Mouse (Mus musculus): Measurements from ENCODE around the gene Wdr62. TPM values are rescaled to one million over a fixed set of nuclear protein-coding genes. Genes with fewer than 3 reads are reported as not detected.
A peak's percentile ranks its signal among the peaks of the same experiment; 100 is the strongest.

Gene Wdr62
- polyA plus RNA-seq (2015; fragmentation: Nextera tagmentation; extraction: Ambion mirVana) = 5.7 and 7.3 TPM in 2 replicates

DNA sequence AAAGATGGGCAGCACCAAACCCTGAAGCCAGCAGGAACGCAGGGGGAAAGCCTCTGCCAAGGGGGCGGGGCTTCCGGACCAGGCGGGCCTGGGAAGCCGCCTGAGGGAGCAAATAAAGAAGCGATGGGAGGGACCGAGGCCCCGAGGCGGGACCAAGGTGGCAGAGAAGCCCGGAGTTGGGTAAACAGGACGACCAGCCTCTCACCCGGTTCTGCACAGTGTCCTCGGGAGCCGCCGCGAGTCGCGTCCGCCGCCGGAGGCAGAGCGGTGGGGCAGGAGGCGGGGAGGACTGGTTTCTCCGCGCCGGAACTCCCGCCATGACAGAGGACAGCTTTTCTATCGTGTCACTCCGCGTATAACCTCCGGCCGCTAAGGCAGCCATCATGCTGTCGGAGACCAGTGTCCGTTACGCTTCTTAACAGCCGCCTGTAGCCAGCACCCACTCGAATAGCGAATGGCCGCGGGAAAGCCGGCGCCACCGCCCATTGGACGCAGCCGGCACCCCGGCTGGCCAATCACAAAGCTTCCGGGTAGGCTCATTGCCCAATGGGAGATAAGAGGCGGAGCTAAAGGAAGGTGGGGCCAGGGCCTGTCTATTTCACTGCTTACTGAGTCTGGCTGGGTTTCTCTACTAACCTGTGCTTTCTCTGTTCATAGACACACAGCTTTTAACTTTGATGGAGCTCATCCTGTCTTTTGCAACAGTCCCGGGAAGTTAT is at the start of gene Wdr62, which contains the start of gene Thap8:
TSS of gene Wdr62 (minus strand) at position 469 of the 719 bp plus-strand sequence.
TSS of gene Thap8 (plus strand) at position 144 of the 719 bp plus-strand sequence.
- H3K27me3 ChIP-seq (replicated peaks; ENCODE audit: control insufficient read depth, insufficient read depth, low read length) = no peaks in the 10 kb centered on the region
- H3K27ac ChIP-seq (ENCODE audit: low read length) = peak within 1 kb of the TSS; percentile 99
- peak within 1 kb of the TSS; percentile 82 for H3K4me3 ChIP-seq (ENCODE audit: low read length)
- peak within 1 kb of the TSS; percentile 73 for H3K9ac ChIP-seq (ENCODE audit: low read depth, low read length)
- peak within 1 kb of the TSS; percentile 93 for H3K4me2 ChIP-seq (ENCODE audit: low read depth, low read length)
- H3K9me3 ChIP-seq (ENCODE audit: control insufficient read depth, low read length) = no peaks in the 10 kb centered on the region
- peaks cover 7% of the 10 kb centered on the region; the same call in 1 of the 2 replicates for H3K4me1 ChIP-seq (ENCODE audit: control insufficient read depth, insufficient read depth, low read length)
- H3K36me3 ChIP-seq (ENCODE audit: control insufficient read depth, insufficient read depth, low read length) = no peaks in the 10 kb centered on the region
- peak; percentile 97 for ATAC-seq
- WGBS = under 1% methylated on average over 49 of the region's 49 CpGs

- Histone ChIP-seq H3K9ac (ENCODE audit: low read depth, low read length) (no peak overlapping the region), H3K4me1 (ENCODE audit: control insufficient read depth, insufficient read depth, low read length) (peaks cover 1% of the 10 kb centered on the region), H3K27me3 (replicated peaks; ENCODE audit: control insufficient read depth, insufficient read depth, low read length) (0 out of 2 replicates have a peak, but pooled peaks cover 3% of the 10 kb centered on the region), H3K36me3 (ENCODE audit: control insufficient read depth, insufficient read depth, low read length) (no peaks in the 10 kb centered on the region), H3K27ac (ENCODE audit: low read length) (no peak overlapping the region), H3K4me3 (ENCODE audit: low read length) (no peak overlapping the region), H3K4me2 (ENCODE audit: low read depth, low read length) (no peak overlapping the region), H3K9me3 (ENCODE audit: control insufficient read depth, low read length) (0 out of 2 replicates have a peak, but pooled peaks cover 3% of the 10 kb centered on the region)
- ATAC-seq = no peak
- 50% methylated on average over 10 of the region's 10 CpGs for WGBS
Measured at GRCm38 (mm10) chr7:30328379-30328778, 48.2 kb upstream of the Wdr62 start.

GRCm38 (mm10) chr7:30327140-30327539 is 46.9 kb upstream of the Wdr62 start:
- no peak overlapping the region for H3K4me2 ChIP-seq (ENCODE audit: low read depth, low read length)
- H3K4me1 ChIP-seq (ENCODE audit: control insufficient read depth, insufficient read depth, low read length) = no peaks in the 10 kb centered on the region
- H3K9me3 ChIP-seq (ENCODE audit: control insufficient read depth, low read length) = 0 out of 2 replicates have a peak, but pooled peaks cover 3% of the 10 kb centered on the region
- no peaks in the 10 kb centered on the region for H3K36me3 ChIP-seq (ENCODE audit: control insufficient read depth, insufficient read depth, low read length)
- WGBS = 64% methylated on average over 15 of the region's 15 CpGs
- no peak overlapping the region for H3K4me3 ChIP-seq (ENCODE audit: low read length)
- H3K27ac ChIP-seq (ENCODE audit: low read length) = no peak overlapping the region
- ATAC-seq = no peak
- 0 out of 2 replicates have a peak, but pooled peaks cover 3% of the 10 kb centered on the region for H3K27me3 ChIP-seq (replicated peaks; ENCODE audit: control insufficient read depth, insufficient read depth, low read length)
- H3K9ac ChIP-seq (ENCODE audit: low read depth, low read length) = no peak overlapping the region

DNA sequence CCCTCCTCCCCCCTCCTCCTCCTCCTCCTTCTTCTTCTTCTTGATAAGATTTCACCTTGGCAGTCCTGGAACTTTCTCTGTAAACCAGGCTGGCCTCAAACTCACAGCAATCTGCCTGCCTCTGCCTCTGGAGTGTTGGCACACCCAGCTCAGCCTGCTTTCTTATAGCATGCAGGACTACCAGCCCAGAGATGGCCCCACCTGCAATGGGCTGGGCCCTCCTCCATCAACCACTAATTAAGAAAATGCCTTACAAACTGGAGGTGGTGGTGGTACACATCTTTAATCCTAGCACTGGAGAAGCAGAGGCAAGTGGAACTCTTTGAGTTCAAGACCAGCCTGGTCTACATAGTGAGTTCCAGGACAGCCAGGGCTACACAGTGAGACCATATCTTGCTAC is 46.2 kb upstream of the Wdr62 start:
- Histone ChIP-seq H3K27ac (ENCODE audit: low read length) (no peak overlapping the region), H3K36me3 (ENCODE audit: control insufficient read depth, insufficient read depth, low read length) (no peaks in the 10 kb centered on the region), H3K4me1 (ENCODE audit: control insufficient read depth, insufficient read depth, low read length) (no peaks in the 10 kb centered on the region), H3K27me3 (replicated peaks; ENCODE audit: control insufficient read depth, insufficient read depth, low read length) (no peaks in the 10 kb centered on the region), H3K9ac (ENCODE audit: low read depth, low read length) (no peak overlapping the region), H3K4me3 (ENCODE audit: low read length) (no peak overlapping the region), H3K9me3 (ENCODE audit: control insufficient read depth, low read length) (0 out of 2 replicates have a peak, but pooled peaks cover 3% of the 10 kb centered on the region), H3K4me2 (ENCODE audit: low read depth, low read length) (no peak overlapping the region)
- no peak for ATAC-seq

DNA sequence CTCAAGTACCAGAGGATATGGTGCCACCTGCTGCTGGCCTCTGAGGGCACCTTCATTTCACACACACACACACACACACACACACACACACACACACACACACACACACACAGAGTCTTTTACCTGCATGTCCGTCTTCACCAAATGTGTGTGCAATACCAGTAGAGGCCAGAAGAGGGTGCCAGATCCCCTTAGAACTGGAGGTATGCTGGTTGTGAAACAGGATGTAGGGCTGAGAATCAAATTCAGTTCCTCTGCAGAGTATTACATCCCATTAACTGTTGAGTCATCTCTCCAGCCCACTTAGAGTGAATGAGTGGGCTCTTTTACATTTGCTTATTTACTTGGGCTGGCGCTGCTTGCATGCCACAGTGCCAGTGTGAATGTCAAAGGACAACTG is 45.1 kb upstream of the Wdr62 start:
- no peak overlapping the region for H3K27ac ChIP-seq (ENCODE audit: low read length)
- H3K36me3 ChIP-seq (ENCODE audit: control insufficient read depth, insufficient read depth, low read length) = no peaks in the 10 kb centered on the region
- no peak overlapping the region for H3K9ac ChIP-seq (ENCODE audit: low read depth, low read length)
- no peaks in the 10 kb centered on the region for H3K27me3 ChIP-seq (replicated peaks; ENCODE audit: control insufficient read depth, insufficient read depth, low read length)
- H3K4me2 ChIP-seq (ENCODE audit: low read depth, low read length) = no peak overlapping the region
- H3K4me1 ChIP-seq (ENCODE audit: control insufficient read depth, insufficient read depth, low read length) = peaks cover 4% of the 10 kb centered on the region
- no peak for ATAC-seq
- H3K4me3 ChIP-seq (ENCODE audit: low read length) = no peak overlapping the region
- H3K9me3 ChIP-seq (ENCODE audit: control insufficient read depth, low read length) = 0 out of 2 replicates have a peak, but pooled peaks cover 3% of the 10 kb centered on the region
- 43% methylated on average over 2 of the region's 2 CpGs for WGBS

GRCm38 (mm10) chr7:30324300-30324944 is 44.2 kb upstream of the Wdr62 start:
- WGBS = 88% methylated on average over 5 of the region's 5 CpGs
- ATAC-seq = no peak
- H3K9me3 ChIP-seq (ENCODE audit: control insufficient read depth, low read length) = 0 out of 2 replicates have a peak, but pooled peaks cover 3% of the 10 kb centered on the region

GRCm38 (mm10) chr7:30323795-30324194 is 43.6 kb upstream of the Wdr62 start, which contains the start of gene Sdhaf1:
TSS of gene Sdhaf1 (minus strand) at chr7:30323895.
- H3K27ac ChIP-seq (ENCODE audit: low read length) = peak within 1 kb of the TSS; percentile 89
- H3K9ac ChIP-seq (ENCODE audit: low read depth, low read length) = peak within 1 kb of the TSS; percentile 67
- H3K4me1 ChIP-seq (ENCODE audit: control insufficient read depth, insufficient read depth, low read length) = peaks cover 4% of the 10 kb centered on the region
- H3K36me3 ChIP-seq (ENCODE audit: control insufficient read depth, insufficient read depth, low read length) = no peaks in the 10 kb centered on the region
- no peak for ATAC-seq
- H3K4me3 ChIP-seq (ENCODE audit: low read length) = peak within 1 kb of the TSS; percentile 68
- 78% methylated on average over 3 of the region's 3 CpGs for WGBS
- H3K4me2 ChIP-seq (ENCODE audit: low read depth, low read length) = peak within 1 kb of the TSS; percentile 58
- H3K9me3 ChIP-seq (ENCODE audit: control insufficient read depth, low read length) = 0 out of 2 replicates have a peak, but pooled peaks cover 3% of the 10 kb centered on the region
- no peaks in the 10 kb centered on the region for H3K27me3 ChIP-seq (replicated peaks; ENCODE audit: control insufficient read depth, insufficient read depth, low read length)

More at GRCm38 (mm10) chr7:30324300-30324944, 44.2 kb upstream of the Wdr62 start:
- no peaks in the 10 kb centered on the region for H3K36me3 ChIP-seq (ENCODE audit: control insufficient read depth, insufficient read depth, low read length)
- H3K4me3 ChIP-seq (ENCODE audit: low read length) = no peak overlapping the region
- H3K4me2 ChIP-seq (ENCODE audit: low read depth, low read length) = no peak overlapping the region
- H3K9ac ChIP-seq (ENCODE audit: low read depth, low read length) = no peak overlapping the region
- peaks cover 4% of the 10 kb centered on the region for H3K4me1 ChIP-seq (ENCODE audit: control insufficient read depth, insufficient read depth, low read length)
- H3K27me3 ChIP-seq (replicated peaks; ENCODE audit: control insufficient read depth, insufficient read depth, low read length) = no peaks in the 10 kb centered on the region
- H3K27ac ChIP-seq (ENCODE audit: low read length) = no peak overlapping the region

- Histone ChIP-seq H3K4me3 (ENCODE audit: low read length) (peak overlapping the region; percentile 68), H3K36me3 (ENCODE audit: control insufficient read depth, insufficient read depth, low read length) (no peaks in the 10 kb centered on the region), H3K4me2 (ENCODE audit: low read depth, low read length) (peak overlapping the region; percentile 58), H3K4me1 (ENCODE audit: control insufficient read depth, insufficient read depth, low read length) (peaks cover 4% of the 10 kb centered on the region), H3K27ac (ENCODE audit: low read length) (peak overlapping the region; percentile 89), H3K9me3 (ENCODE audit: control insufficient read depth, low read length) (0 out of 2 replicates have a peak, but pooled peaks cover 3% of the 10 kb centered on the region), H3K9ac (ENCODE audit: low read depth, low read length) (peak overlapping the region; percentile 67), H3K27me3 (replicated peaks; ENCODE audit: control insufficient read depth, insufficient read depth, low read length) (no peaks in the 10 kb centered on the region)
- WGBS = 23% methylated on average over 6 of the region's 6 CpGs
- peak; percentile 31 for ATAC-seq
Measured at GRCm38 (mm10) chr7:30322865-30323264, 42.6 kb upstream of the Wdr62 start.

DNA sequence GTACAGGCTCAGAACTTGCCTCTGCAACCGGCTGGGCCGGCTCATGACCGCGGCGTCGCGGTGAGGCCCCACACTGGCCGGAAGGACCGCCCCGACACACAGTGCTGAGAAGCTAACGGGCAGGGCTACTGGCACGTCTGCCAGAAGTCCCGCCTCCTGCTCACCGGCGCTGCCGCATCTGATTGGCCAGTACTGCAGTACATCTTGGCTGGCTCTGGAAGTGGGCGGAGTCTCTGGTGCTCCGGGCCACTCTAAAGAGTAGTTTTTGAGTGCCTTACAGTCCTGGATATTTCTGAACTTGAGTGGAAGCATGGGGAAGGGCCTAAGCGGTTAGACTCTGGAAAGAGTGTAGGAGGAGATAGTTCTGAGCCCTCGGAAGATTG is 42.1 kb upstream of the Wdr62 start:
- peak; percentile 98 for ATAC-seq
- Histone ChIP-seq H3K27ac (ENCODE audit: low read length) (peak overlapping the region; percentile 89), H3K36me3 (ENCODE audit: control insufficient read depth, insufficient read depth, low read length) (no peaks in the 10 kb centered on the region), H3K9ac (ENCODE audit: low read depth, low read length) (peak overlapping the region; percentile 79), H3K9me3 (ENCODE audit: control insufficient read depth, low read length) (0 out of 2 replicates have a peak, but pooled peaks cover 3% of the 10 kb centered on the region), H3K4me2 (ENCODE audit: low read depth, low read length) (peak overlapping the region; percentile 68), H3K27me3 (replicated peaks; ENCODE audit: control insufficient read depth, insufficient read depth, low read length) (no peaks in the 10 kb centered on the region), H3K4me1 (ENCODE audit: control insufficient read depth, insufficient read depth, low read length) (peaks cover 4% of the 10 kb centered on the region), H3K4me3 (ENCODE audit: low read length) (peak overlapping the region; percentile 68)
- WGBS = under 1% methylated on average over 20 of the region's 20 CpGs

All from intestine, embryonic 16.5 days (tissue).